Mouse (Mus musculus): ENCODE results near the gene Mcidas. TPM values are rescaled to one million over a fixed set of nuclear protein-coding genes. Genes with fewer than 3 reads are reported as not detected.

The Mcidas gene
- polyA plus RNA-seq, 1 experiment: not detected

- Histone ChIP-seq H3K4me1 (ENCODE audit: control insufficient read depth, insufficient read depth, low read length) (no peaks in the 10 kb centered on the region), H3K36me3 (ENCODE audit: control insufficient read depth, insufficient read depth, low read length, poor library complexity, severe bottlenecking) (no peaks in the 10 kb centered on the region), H3K9ac (ENCODE audit: low read depth, poor library complexity, severe bottlenecking) (peak within 1 kb of the TSS; percentile 72), H3K27me3 (ENCODE audit: control insufficient read depth, insufficient read depth, low read length, poor library complexity, severe bottlenecking) (no peaks in the 10 kb centered on the region), H3K4me3 (ENCODE audit: low read depth, low read length) (peak within 1 kb of the TSS; percentile 13; the same call in 1 of the 2 replicates), H3K9me3 (replicated peaks; ENCODE audit: control insufficient read depth, insufficient read depth, low read length, poor library complexity, severe bottlenecking) (no peaks in the 10 kb centered on the region), H3K27ac (ENCODE audit: insufficient read depth, low read length) (no peak within 1 kb of the TSS)
- TF ChIP-seq CTCF (IDR thresholded peaks at IDR 0.05; ENCODE audit: low read depth, low read length) (no peak), EP300 (IDR thresholded peaks at IDR 0.05; ENCODE audit: insufficient read depth, low read depth, low read length) (0 out of 2 replicates have a peak, but pooled peaks have one; percentile 37), POLR2A (IDR thresholded peaks at IDR 0.05; ENCODE audit: insufficient read depth, low read length) (no peak)
Measured at GRCm38 (mm10) chr13:113046211-113046883, 52.7 kb downstream of the Mcidas start, which contains the start of gene Gpx8. Gene Gpx8 (minus strand): TSS chr13:113046410.

- H3K9ac ChIP-seq (ENCODE audit: low read depth, poor library complexity, severe bottlenecking): no peak overlapping the region
- H3K27me3 ChIP-seq (ENCODE audit: control insufficient read depth, insufficient read depth, low read length, poor library complexity, severe bottlenecking): no peaks in the 10 kb centered on the region
- no peaks in the 10 kb centered on the region for H3K36me3 ChIP-seq (ENCODE audit: control insufficient read depth, insufficient read depth, low read length, poor library complexity, severe bottlenecking)
- no peaks in the 10 kb centered on the region for H3K9me3 ChIP-seq (replicated peaks; ENCODE audit: control insufficient read depth, insufficient read depth, low read length, poor library complexity, severe bottlenecking)
- no peak for TF ChIP-seq EP300 (IDR thresholded peaks at IDR 0.05; ENCODE audit: insufficient read depth, low read depth, low read length)
- TF ChIP-seq POLR2A (IDR thresholded peaks at IDR 0.05; ENCODE audit: insufficient read depth, low read length): no peak
- TF ChIP-seq CTCF (IDR thresholded peaks at IDR 0.05; ENCODE audit: low read depth, low read length): no peak
- no peak overlapping the region for H3K27ac ChIP-seq (ENCODE audit: insufficient read depth, low read length)
- no peak overlapping the region for H3K4me3 ChIP-seq (ENCODE audit: low read depth, low read length)
- no peaks in the 10 kb centered on the region for H3K4me1 ChIP-seq (ENCODE audit: control insufficient read depth, insufficient read depth, low read length)
Measured at GRCm38 (mm10) chr13:113047018-113047417, 53.4 kb downstream of the Mcidas start.

GRCm38 (mm10) chr13:113047647-113048046 is 54.0 kb downstream of the Mcidas start:
- Histone ChIP-seq H3K36me3 (ENCODE audit: control insufficient read depth, insufficient read depth, low read length, poor library complexity, severe bottlenecking) (no peaks in the 10 kb centered on the region), H3K4me1 (ENCODE audit: control insufficient read depth, insufficient read depth, low read length) (no peaks in the 10 kb centered on the region), H3K27me3 (ENCODE audit: control insufficient read depth, insufficient read depth, low read length, poor library complexity, severe bottlenecking) (no peaks in the 10 kb centered on the region), H3K27ac (ENCODE audit: insufficient read depth, low read length) (no peak overlapping the region), H3K9me3 (replicated peaks; ENCODE audit: control insufficient read depth, insufficient read depth, low read length, poor library complexity, severe bottlenecking) (no peaks in the 10 kb centered on the region), H3K4me3 (ENCODE audit: low read depth, low read length) (no peak overlapping the region), H3K9ac (ENCODE audit: low read depth, poor library complexity, severe bottlenecking) (no peak overlapping the region)
- TF ChIP-seq EP300 (IDR thresholded peaks at IDR 0.05; ENCODE audit: insufficient read depth, low read depth, low read length) (no peak), POLR2A (IDR thresholded peaks at IDR 0.05; ENCODE audit: insufficient read depth, low read length) (no peak), CTCF (IDR thresholded peaks at IDR 0.05; ENCODE audit: low read depth, low read length) (no peak)

Other genes with a start within 250 kb of the Mcidas start
- gene Plpp1, start 193.1 kb upstream of the Mcidas start, polyA plus RNA-seq (2011; ENCODE audit: insufficient read depth, insufficient read length, low read depth, missing spikeins): 19.9 and 21.1 TPM in 2 replicates
- 136 and 159 TPM in 2 replicates for gene Mtrex, start 66.4 kb upstream of the Mcidas start, polyA plus RNA-seq (2011; ENCODE audit: insufficient read depth, insufficient read length, low read depth, missing spikeins)
- 33.3 and 34.9 TPM in 2 replicates for gene Dhx29, start 66.4 kb upstream of the Mcidas start, polyA plus RNA-seq (2011; ENCODE audit: insufficient read depth, insufficient read length, low read depth, missing spikeins)
- gene Ccno, start 6.0 kb upstream of the Mcidas start, polyA plus RNA-seq (2011; ENCODE audit: insufficient read depth, insufficient read length, low read depth, missing spikeins): 0.52 and 0.78 TPM in 2 replicates
- not detected in 2 replicates for gene Cdc20b, start 41.3 kb downstream of the Mcidas start, polyA plus RNA-seq (2011; ENCODE audit: insufficient read depth, insufficient read length, low read depth, missing spikeins)
- 22.1 and 24.1 TPM in 2 replicates for gene Gpx8, start 52.6 kb downstream of the Mcidas start, polyA plus RNA-seq (2011; ENCODE audit: insufficient read depth, insufficient read length, low read depth, missing spikeins)
- not detected in 2 replicates for gene Gzma, start 107.1 kb downstream of the Mcidas start, polyA plus RNA-seq (2011; ENCODE audit: insufficient read depth, insufficient read length, low read depth, missing spikeins)
- not detected in 2 replicates for gene Esm1, start 215.8 kb downstream of the Mcidas start, polyA plus RNA-seq (2011; ENCODE audit: insufficient read depth, insufficient read length, low read depth, missing spikeins)
- not detected in 2 replicates for gene Gzmk, start 232.1 kb downstream of the Mcidas start, polyA plus RNA-seq (2011; ENCODE audit: insufficient read depth, insufficient read length, low read depth, missing spikeins)